Mouse (Mus musculus): Measurements from ENCODE around the gene Ccdc194. TPM values are rescaled to one million over a fixed set of nuclear protein-coding genes. Genes with fewer than 3 reads are reported as not detected.

Ccdc194 gene
- polyA plus RNA-seq (2021; fragmentation: Nextera tagmentation): not detected in 2 replicates
- long read RNA-seq, experiment 1: 0 reads
- long read RNA-seq, experiment 2: 0 reads

DNA sequence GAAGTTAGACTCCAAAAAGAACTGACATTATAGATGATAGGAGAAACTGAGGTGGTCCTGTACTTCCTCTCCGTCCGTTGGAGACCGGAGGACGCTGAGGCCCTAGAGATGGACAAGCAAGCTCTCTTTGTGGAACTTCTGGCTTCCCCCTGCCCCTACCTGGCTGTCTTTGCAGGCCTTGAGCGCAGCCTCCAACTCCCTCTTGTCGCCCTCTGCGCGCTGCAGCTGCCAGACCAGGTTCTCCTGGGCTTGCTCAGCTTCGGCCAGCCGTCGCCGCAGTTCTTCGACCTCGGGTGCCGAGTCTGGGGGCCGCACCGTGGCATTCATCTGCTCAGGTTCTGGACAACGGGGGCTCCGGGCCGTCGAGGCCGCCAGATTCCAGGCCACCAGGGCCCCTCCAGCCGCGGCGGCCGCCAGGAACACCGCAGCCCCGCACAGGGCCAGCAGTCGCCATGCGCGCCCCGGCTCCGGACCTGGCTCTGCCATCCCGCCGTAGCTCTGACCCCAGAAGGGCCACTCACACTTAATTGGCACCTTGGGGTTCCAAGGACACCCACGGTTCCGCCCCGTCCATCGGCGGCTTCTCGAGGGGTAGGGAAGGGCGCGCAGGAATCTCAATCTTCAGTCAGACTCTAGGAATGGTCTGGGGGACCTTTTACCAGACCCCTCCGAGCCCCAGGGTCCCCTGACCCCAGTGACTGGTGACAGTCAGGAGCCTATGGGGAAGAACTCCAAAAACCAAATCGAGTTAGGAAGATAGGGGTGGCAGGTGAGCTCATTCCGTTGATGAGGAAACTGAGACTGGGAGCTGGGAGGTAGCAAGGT, at the start of gene Ccdc194:
Ccdc194 (minus strand) TSS at position 486 of the 825 bp plus-strand sequence.

DNA sequence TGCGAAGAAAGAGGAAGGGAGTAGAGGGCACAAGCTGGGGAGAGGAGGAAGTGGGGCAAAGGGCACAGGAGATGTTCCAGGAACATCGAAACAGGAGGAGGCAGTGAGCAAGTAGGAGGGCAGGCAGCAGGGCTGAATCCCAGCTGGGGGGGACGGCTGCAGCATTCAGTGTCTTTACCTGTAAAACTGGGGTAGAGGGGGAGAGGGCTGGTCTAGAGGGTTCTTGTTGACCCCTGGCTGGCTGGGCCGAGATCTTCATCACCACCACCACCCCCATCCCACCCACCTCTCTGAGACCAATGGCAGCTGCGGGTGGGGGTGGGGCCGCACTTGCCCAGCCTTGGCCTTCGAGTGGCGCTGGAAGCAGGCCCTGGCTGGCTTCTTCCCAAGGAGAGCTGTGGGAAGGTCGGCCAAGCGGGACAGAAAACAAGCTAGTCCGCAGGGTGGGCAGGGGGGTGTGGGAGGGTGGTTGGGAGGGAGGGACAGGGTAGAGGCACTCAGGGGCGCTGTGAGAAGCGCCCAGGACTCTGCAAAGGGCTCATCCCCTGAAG, 43.0 kb upstream of the Ccdc194 start, which contains the start of gene Slc27a1:
Slc27a1 (plus strand) TSS at position 496 of the 551 bp plus-strand sequence.

GRCm38 (mm10) chr8:71566501-71566900, 41.0 kb upstream of the Ccdc194 start, which contains the start of gene Nxnl1:
Gene Nxnl1 (minus strand): TSS chr8:71566601.

DNA sequence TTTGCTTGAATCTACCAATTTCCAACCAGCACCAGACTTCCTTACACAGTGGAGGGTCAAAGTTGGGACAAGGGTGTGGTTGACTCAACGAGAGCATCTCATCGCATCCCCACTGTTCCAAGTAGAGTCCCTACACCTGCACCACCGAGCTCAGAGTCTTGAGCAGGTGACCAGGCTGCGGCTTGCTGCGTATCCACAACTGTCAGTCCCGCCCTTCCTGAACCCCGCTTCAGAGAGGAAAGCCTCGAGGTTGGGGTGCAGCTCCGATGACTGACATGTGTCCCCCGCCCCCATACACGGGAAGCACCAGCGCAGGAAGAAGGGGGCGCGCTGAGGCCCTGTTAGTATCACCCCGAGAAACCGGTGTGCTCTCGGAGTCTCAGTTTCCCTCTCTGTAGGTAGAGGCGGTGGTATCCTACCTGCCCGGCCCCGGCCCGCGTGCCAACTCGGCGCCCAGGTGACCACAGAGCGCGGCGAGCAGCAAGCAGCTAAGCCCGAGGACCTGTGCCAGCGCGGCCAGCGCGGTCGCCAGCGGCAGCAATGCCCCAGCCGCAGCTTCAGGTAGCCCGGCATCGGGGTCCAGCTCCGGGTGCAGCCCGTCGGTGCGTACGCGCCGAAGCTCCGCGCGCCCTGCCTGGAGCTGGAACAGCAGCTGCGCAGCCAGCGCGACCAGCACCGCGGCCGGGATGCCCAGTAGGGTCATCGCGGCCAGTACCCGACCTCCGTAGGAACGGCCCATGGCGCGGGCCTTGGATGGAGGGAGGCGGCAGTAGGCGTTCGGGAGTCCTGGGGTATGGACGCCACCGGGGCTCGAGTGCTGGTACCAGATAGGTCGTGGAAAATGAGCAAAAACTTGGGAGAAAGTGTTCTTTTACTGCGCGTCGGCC, 32.8 kb upstream of the Ccdc194 start, which contains the start of gene Tmem221:
Tmem221 (minus strand) TSS at position 801 of the 887 bp plus-strand sequence.

GRCm38 (mm10) chr8:71542632-71543343, 17.3 kb upstream of the Ccdc194 start, which contains the start of gene Mvb12a:
Gene Mvb12a (plus strand): TSS chr8:71542922.

DNA sequence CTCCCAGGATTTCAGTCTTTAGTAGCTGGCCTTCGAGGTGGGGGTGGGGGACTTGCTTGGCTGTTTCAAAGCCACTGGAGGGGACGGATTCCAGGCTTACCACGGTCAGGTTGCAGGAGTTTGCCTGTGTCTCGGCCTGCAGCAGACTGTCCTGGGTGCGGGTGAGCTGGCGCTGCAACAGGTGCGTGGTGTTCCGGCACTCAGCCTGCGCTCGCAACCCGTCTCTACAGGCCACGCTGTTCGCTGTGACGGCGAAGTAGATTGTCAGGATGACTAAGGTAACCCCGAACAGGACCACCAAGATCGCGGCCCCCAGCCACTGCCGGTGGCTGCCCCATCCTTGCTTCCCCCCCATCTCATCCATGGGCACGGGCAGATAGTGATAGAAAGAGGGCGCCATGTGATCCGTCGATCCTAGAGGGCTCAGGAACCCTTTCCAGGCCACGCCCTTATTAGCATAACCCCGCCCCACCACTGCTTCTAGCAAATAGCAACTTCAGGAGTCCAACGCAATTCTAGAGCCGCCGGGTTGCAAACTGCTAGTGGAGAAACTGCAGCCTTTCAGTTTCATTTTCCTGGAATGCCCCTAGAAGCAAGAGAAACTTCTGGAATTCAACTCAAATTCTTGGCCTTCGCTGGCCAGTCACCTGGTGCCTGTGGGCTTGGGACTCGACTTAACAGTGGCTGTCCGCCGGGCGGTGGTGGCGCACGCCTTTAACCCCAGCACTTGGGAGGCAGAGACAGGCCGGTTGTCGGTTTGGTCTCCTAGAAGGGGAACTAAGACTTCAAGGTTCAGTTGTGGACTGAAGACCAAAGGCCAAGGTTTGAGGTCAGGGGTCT, 11.7 kb upstream of the Ccdc194 start, which contains the start of gene Bst2:
Bst2 (minus strand) TSS at position 429 of the 840 bp plus-strand sequence.

DNA sequence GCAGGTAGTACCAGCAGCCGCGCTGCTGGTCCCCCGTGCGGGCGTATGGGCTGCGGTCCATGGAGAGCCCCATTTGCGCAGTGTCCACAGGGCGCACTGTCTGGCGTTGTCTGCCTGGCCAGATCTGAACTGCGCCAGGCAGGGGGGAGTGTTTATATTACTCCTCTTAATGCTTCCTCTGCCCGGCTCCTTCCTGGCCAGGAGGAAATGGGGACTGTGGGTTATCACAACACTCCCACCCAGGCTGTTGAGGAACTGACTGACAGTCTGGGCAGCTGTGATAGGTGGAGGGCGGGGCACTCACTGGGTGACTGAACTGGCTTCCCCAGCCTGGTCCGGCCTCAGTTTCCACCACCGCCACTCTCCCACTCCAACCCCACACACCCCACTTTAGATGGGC, 13.9 kb downstream of the Ccdc194 start, which contains the start of gene Plvap:
Plvap (minus strand) TSS at position 109 of the 400 bp plus-strand sequence.

DNA sequence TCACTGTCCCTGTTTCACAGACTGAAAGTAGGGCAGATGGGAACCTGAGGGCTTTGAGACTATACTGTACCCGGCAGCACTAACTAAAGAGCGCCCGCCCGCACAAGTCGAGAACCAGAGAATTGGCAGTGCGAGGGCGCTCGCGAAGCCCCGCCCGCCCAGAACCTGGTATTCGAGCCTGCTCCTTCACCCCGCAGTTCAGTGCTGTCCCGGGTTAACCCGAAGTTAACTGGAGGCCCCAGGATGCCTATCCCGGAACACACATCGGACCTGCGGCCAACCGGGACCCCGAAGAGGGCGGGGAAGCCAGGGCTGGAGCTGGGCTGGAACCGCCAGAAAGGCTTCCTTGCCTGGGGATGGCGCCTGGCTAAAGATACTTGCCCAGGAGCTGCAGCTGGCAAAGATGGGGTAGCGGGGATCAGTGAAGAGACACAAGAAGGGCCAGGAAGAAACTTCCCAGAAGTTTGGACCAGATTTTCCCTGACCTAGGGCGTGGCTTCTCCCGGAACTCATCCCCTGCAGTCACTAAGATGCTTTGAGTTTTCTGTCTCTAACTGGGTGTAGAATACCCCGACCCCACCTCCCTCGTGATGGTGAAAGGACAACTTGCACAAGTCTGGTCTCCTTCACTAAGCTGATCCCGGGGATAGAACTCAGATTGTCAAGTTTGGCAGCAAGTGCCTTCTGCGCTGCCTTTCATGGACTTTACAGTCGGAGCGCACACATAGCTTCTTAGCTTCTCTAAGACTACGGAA, 37.6 kb downstream of the Ccdc194 start, which contains the start of gene Gtpbp3:
Gtpbp3 (plus strand) TSS at position 413 of the 755 bp plus-strand sequence.

GRCm38 (mm10) chr8:71485142-71486135, 40.1 kb downstream of the Ccdc194 start, which contains the start of gene Ano8:
Gene Ano8 (minus strand): TSS chr8:71485963.

Other genes starting within 250 kb of the Ccdc194 start
- gene Use1, start 158.9 kb downstream of the Ccdc194 start, polyA plus RNA-seq (2021; fragmentation: Nextera tagmentation): 177 and 192 TPM in 2 replicates
- 5.5 and 7.3 TPM in 2 replicates for gene Ocel1, start 154.4 kb downstream of the Ccdc194 start, polyA plus RNA-seq (2021; fragmentation: Nextera tagmentation)
- gene Nr2f6, start 143.8 kb downstream of the Ccdc194 start, polyA plus RNA-seq (2021; fragmentation: Nextera tagmentation): 8.2 and 8.7 TPM in 2 replicates
- 1.1 and 1.4 TPM in 2 replicates for gene Ushbp1, start 129.9 kb downstream of the Ccdc194 start, polyA plus RNA-seq (2021; fragmentation: Nextera tagmentation)
- gene Babam1, start 128.8 kb downstream of the Ccdc194 start, polyA plus RNA-seq (2021; fragmentation: Nextera tagmentation): 97.3 and 98.5 TPM in 2 replicates
- 0.11 and 0.13 TPM in 2 replicates for gene Ankle1, start 119.7 kb downstream of the Ccdc194 start, polyA plus RNA-seq (2021; fragmentation: Nextera tagmentation)
- gene Abhd8, start 62.1 kb downstream of the Ccdc194 start, polyA plus RNA-seq (2021; fragmentation: Nextera tagmentation): 357 and 444 TPM in 2 replicates
- 126 and 129 TPM in 2 replicates for gene Mrpl34, start 60.8 kb downstream of the Ccdc194 start, polyA plus RNA-seq (2021; fragmentation: Nextera tagmentation)
- 152 and 163 TPM in 2 replicates for gene Dda1, start 56.5 kb downstream of the Ccdc194 start, polyA plus RNA-seq (2021; fragmentation: Nextera tagmentation)
- 0.48 and 0.65 TPM in 2 replicates for gene Ano8, start 39.7 kb downstream of the Ccdc194 start, polyA plus RNA-seq (2021; fragmentation: Nextera tagmentation)
- gene Gtpbp3, start 37.6 kb downstream of the Ccdc194 start, polyA plus RNA-seq (2021; fragmentation: Nextera tagmentation): 7.7 and 8.2 TPM in 2 replicates
- gene Plvap, start 14.0 kb downstream of the Ccdc194 start, polyA plus RNA-seq (2021; fragmentation: Nextera tagmentation): 6.2 and 6.3 TPM in 2 replicates
- gene Bst2, start 11.7 kb upstream of the Ccdc194 start, polyA plus RNA-seq (2021; fragmentation: Nextera tagmentation): 5.2 and 15.7 TPM in 2 replicates
- 45.5 and 46.4 TPM in 2 replicates for gene Mvb12a, start 17.2 kb upstream of the Ccdc194 start, polyA plus RNA-seq (2021; fragmentation: Nextera tagmentation)
- 0.19 and 0.54 TPM in 2 replicates for gene Tmem221, start 33.2 kb upstream of the Ccdc194 start, polyA plus RNA-seq (2021; fragmentation: Nextera tagmentation)
- 0.25 and 0.43 TPM in 2 replicates for gene Nxnl1, start 40.9 kb upstream of the Ccdc194 start, polyA plus RNA-seq (2021; fragmentation: Nextera tagmentation)
- gene Slc27a1, start 43.2 kb upstream of the Ccdc194 start, polyA plus RNA-seq (2021; fragmentation: Nextera tagmentation): 95.1 and 114 TPM in 2 replicates
- 110 and 114 TPM in 2 replicates for gene Pgls, start 66.5 kb upstream of the Ccdc194 start, polyA plus RNA-seq (2021; fragmentation: Nextera tagmentation)
- gene Fam129c, start 71.9 kb upstream of the Ccdc194 start, polyA plus RNA-seq (2021; fragmentation: Nextera tagmentation): 0.53 and 0.59 TPM in 2 replicates
- gene Colgalt1, start 85.3 kb upstream of the Ccdc194 start, polyA plus RNA-seq (2021; fragmentation: Nextera tagmentation): 18.9 and 19.6 TPM in 2 replicates
- 10.7 and 12.7 TPM in 2 replicates for gene Unc13a, start 146.0 kb upstream of the Ccdc194 start, polyA plus RNA-seq (2021; fragmentation: Nextera tagmentation)
- gene Jak3, start 150.6 kb upstream of the Ccdc194 start, polyA plus RNA-seq (2021; fragmentation: Nextera tagmentation): 1.6 and 2.0 TPM in 2 replicates
- not detected in 2 replicates for gene Insl3, start 163.5 kb upstream of the Ccdc194 start, polyA plus RNA-seq (2021; fragmentation: Nextera tagmentation)
- gene B3gnt3, start 176.1 kb upstream of the Ccdc194 start, polyA plus RNA-seq (2021; fragmentation: Nextera tagmentation): 0.59 and 0.63 TPM in 2 replicates
- 16.3 and 19.8 TPM in 2 replicates for gene Fcho1, start 200.0 kb upstream of the Ccdc194 start, polyA plus RNA-seq (2021; fragmentation: Nextera tagmentation)

Data from layer of hippocampus, adult 6 months (tissue).